Mouse (Mus musculus): ENCODE measurements around the gene Ric1.

GRCm38 (mm10) chr19:29527299-29527698 lies 5.2 kb downstream of the Ric1 start:
- TF ChIP-seq CTCF (IDR thresholded peaks at IDR 0.05; ENCODE audit: extremely low read depth, insufficient read depth, low read length) = no peak
- TF ChIP-seq POLR2A (IDR thresholded peaks at IDR 0.05; ENCODE audit: extremely low read depth, insufficient read depth, low read length) = no peak
